Mouse (Mus musculus): ENCODE results near the gene Vmn1r6. TPM values are rescaled to one million over a fixed set of nuclear protein-coding genes. Genes with fewer than 3 reads are reported as not detected.

Vmn1r6 gene
- polyA plus RNA-seq (2014; fragmentation: Illumina TruSeq; extraction: RNeasy Lipid Tissue Mini Kit (QIAGEN cat#74804); ENCODE audit: low replicate concordance), result not detected

DNA sequence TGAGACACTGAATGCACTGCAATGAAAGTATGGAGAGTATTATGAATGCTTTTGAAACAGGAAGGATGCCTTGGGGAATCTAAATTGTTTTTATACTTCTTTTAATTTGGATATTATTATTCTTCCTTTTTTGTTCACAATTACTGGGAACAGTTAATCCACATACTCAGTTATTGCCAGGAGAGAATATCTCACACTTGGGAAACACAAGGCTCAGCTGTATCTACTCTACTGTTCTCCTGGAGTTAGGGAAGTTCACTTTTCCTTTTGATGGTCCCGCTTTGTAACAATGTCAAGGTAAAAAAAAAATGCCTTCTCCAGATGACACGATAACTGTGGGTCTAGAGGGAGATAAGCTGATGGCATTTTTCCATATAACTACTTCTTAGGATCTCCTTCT, at the start of gene Vmn1r6:
TSS of gene Vmn1r6 (plus strand) at position 301 of the 400 bp plus-strand sequence.

DNA sequence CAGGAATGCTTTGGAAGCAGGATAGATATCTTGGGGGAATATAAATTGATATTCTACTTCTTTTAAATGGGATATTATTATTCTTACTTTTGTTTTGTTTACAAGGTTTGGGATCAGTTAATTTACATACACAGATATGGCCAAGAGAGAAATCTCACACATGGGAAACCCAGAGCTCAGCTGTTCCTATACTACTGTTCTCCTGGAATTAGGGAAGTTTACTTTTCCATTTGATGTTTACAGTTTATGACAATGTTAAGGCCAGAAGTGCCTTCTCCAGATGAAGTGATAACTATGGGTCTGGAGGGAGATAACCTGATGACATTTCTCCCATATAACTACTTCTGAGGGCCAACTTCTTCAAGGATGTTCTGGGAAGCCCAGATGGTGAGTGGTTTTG, 27.1 kb upstream of the Vmn1r6 start, which contains the start of gene Vmn1r5:
TSS of gene Vmn1r5 (plus strand) at position 301 of the 400 bp plus-strand sequence.

GRCm38 (mm10) chr6:57025224-57025623, 28.2 kb downstream of the Vmn1r6 start, which contains the start of gene Vmn1r7:
Gene Vmn1r7, minus strand, starts transcription at chr6:57025324.

GRCm38 (mm10) chr6:57031984-57032383, 34.9 kb downstream of the Vmn1r6 start, which contains the start of gene Vmn1r8:
Gene Vmn1r8, plus strand, starts transcription at chr6:57032284.

Other genes starting within 250 kb of the Vmn1r6 start
- 39.9 TPM for gene Kbtbd2, start 199.4 kb upstream of the Vmn1r6 start, polyA plus RNA-seq (2014; fragmentation: Illumina TruSeq; extraction: RNeasy Lipid Tissue Mini Kit (QIAGEN cat#74804); ENCODE audit: low replicate concordance)
- gene Fkbp9, start 165.2 kb upstream of the Vmn1r6 start, polyA plus RNA-seq (2014; fragmentation: Illumina TruSeq; extraction: RNeasy Lipid Tissue Mini Kit (QIAGEN cat#74804); ENCODE audit: low replicate concordance), result 9.9 TPM
- gene Nt5c3, start 73.3 kb upstream of the Vmn1r6 start, polyA plus RNA-seq (2014; fragmentation: Illumina TruSeq; extraction: RNeasy Lipid Tissue Mini Kit (QIAGEN cat#74804); ENCODE audit: low replicate concordance), result 107 TPM
- gene Vmn1r4, start 73.2 kb upstream of the Vmn1r6 start, polyA plus RNA-seq (2014; fragmentation: Illumina TruSeq; extraction: RNeasy Lipid Tissue Mini Kit (QIAGEN cat#74804); ENCODE audit: low replicate concordance), result 0.33 TPM
- gene Vmn1r5, start 27.0 kb upstream of the Vmn1r6 start, polyA plus RNA-seq (2014; fragmentation: Illumina TruSeq; extraction: RNeasy Lipid Tissue Mini Kit (QIAGEN cat#74804); ENCODE audit: low replicate concordance), result not detected
- gene Vmn1r7, start 28.1 kb downstream of the Vmn1r6 start, polyA plus RNA-seq (2014; fragmentation: Illumina TruSeq; extraction: RNeasy Lipid Tissue Mini Kit (QIAGEN cat#74804); ENCODE audit: low replicate concordance), result not detected
- gene Vmn1r8, start 35.0 kb downstream of the Vmn1r6 start, polyA plus RNA-seq (2014; fragmentation: Illumina TruSeq; extraction: RNeasy Lipid Tissue Mini Kit (QIAGEN cat#74804); ENCODE audit: low replicate concordance), result not detected
- gene Vmn1r9, start 69.5 kb downstream of the Vmn1r6 start, polyA plus RNA-seq (2014; fragmentation: Illumina TruSeq; extraction: RNeasy Lipid Tissue Mini Kit (QIAGEN cat#74804); ENCODE audit: low replicate concordance), result not detected
- not detected for gene Vmn1r10, start 112.2 kb downstream of the Vmn1r6 start, polyA plus RNA-seq (2014; fragmentation: Illumina TruSeq; extraction: RNeasy Lipid Tissue Mini Kit (QIAGEN cat#74804); ENCODE audit: low replicate concordance)
- gene Vmn1r11, start 136.2 kb downstream of the Vmn1r6 start, polyA plus RNA-seq (2014; fragmentation: Illumina TruSeq; extraction: RNeasy Lipid Tissue Mini Kit (QIAGEN cat#74804); ENCODE audit: low replicate concordance), result not detected
- gene Vmn1r12, start 159.7 kb downstream of the Vmn1r6 start, polyA plus RNA-seq (2014; fragmentation: Illumina TruSeq; extraction: RNeasy Lipid Tissue Mini Kit (QIAGEN cat#74804); ENCODE audit: low replicate concordance), result not detected
- not detected for gene Vmn1r13, start 206.0 kb downstream of the Vmn1r6 start, polyA plus RNA-seq (2014; fragmentation: Illumina TruSeq; extraction: RNeasy Lipid Tissue Mini Kit (QIAGEN cat#74804); ENCODE audit: low replicate concordance)
- gene Vmn1r14, start 234.4 kb downstream of the Vmn1r6 start, polyA plus RNA-seq (2014; fragmentation: Illumina TruSeq; extraction: RNeasy Lipid Tissue Mini Kit (QIAGEN cat#74804); ENCODE audit: low replicate concordance), result not detected

Data from small intestine, adult 10 weeks (tissue).